Mouse (Mus musculus) stomach, postnatal 0 days (tissue): ENCODE results near the gene Dtx3l.

Source experiments
- CTCF ChIP-seq: IDR thresholded peaks from 2 replicates; pipeline ENCODE4 v1.5.1; 2016; ENCODE audit warnings: antibody characterized with exemption, low read depth, mild to moderate bottlenecking, moderate library complexity
- EP300 ChIP-seq: optimal IDR thresholded peaks from 2 replicates; pipeline ENCODE3; 2016; ENCODE audit warnings: antibody characterized with exemption

DNA sequence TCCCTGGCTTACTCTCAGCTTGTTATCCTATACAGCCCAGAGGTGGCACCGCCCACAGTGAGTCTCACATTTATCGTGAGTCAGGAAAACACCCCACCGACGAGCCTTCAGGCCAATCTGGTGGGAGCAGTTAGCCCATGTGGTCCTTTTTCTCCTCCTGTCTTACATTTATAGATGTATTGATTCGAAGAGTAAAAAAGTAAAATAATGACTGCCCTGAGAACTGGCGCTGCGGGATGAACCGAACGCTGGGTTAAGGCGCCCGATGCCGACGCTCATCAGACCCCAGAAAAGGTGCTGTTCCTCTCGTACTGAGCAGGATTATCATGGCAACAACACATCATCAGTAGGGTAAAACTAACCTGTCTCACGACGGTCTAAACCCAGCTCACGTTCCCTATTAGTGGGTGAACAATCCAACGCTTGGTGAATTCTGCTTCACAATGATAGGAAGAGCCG lies 42.4 kb upstream of the Dtx3l start:
- TF ChIP-seq CTCF = no peak
- no peak for TF ChIP-seq EP300
